Mouse (Mus musculus) brain, embryonic 14.5 days (tissue): ENCODE measurements around the gene Plxnd1.

Experiments used
- CTCF ChIP-seq: fragments of 200-500 bp; IDR thresholded peaks from 2 replicates; pipeline ENCODE4 v1.5.1; 2012; ENCODE audit warnings: inconsistent platforms, mild to moderate bottlenecking, moderate library complexity, borderline replicate concordance; ENCODE audit not compliant: insufficient read depth, insufficient read length; ENCODE audit errors: extremely low read depth
- POLR2A ChIP-seq: fragments of 200-500 bp; IDR thresholded peaks from 2 replicates; pipeline ENCODE4 v1.6.1; 2012; ENCODE audit warnings: mild to moderate bottlenecking, inconsistent platforms, borderline replicate concordance; ENCODE audit not compliant: poor library complexity, insufficient read depth, insufficient read length, severe bottlenecking; ENCODE audit errors: extremely low read depth

- TF ChIP-seq CTCF, result no peak
- TF ChIP-seq POLR2A, result no peak
These were observed 83.0 kb downstream of the Plxnd1 start for GRCm38 (mm10) chr6:115911763-115912162.
